Mouse (Mus musculus): Measurements from ENCODE around the gene Xcl1. TPM values are rescaled to one million over a fixed set of nuclear protein-coding genes. Genes with fewer than 3 reads are reported as not detected.
"Not testable (repeated sequence)": the region's sequence is repeated elsewhere in the genome, so short reads cannot be mapped to it uniquely, and the experiment has no call there.

Gene Xcl1
- total RNA-seq (2021) = not detected
- long read RNA-seq, experiment 1 = 0 reads
- long read RNA-seq, experiment 2 = 0 reads

DNA sequence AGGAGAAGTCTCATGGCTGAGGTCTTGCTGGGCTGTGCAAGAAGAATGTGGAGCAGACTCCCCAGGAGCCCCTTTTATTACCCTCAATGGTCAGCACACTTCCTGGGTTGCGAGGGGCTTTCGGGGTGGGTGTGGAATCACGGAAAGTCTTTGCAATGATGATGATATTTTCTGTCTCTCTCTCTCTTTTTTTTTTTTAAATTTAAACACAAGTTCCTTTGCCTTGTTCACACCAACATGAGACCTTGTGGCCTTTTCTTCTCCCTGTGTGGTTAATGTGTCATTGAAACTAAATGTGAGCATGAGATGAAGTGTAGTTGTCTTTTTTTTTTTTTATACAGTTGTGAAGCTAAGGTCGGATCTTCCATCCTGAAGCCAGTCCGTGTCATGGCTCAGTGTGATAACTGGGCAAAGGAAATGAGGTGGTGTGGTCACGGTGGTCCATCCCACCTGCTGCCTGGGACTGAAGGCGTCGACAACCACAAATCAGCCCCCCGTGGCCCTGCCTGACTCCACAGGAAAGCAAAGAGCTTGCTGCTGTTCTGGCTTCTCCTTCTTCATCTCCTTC, at the start of gene Xcl1:
TSS of gene Xcl1 (minus strand) at position 51 of the 568 bp plus-strand sequence.
- no peak for TF ChIP-seq CTCF (IDR thresholded peaks at IDR 0.05)
- no peak within 1 kb of the TSS for H3K27ac ChIP-seq
- intact Hi-C loops (cut with DNase I) = no loop called here
- no peak within 1 kb of the TSS for H3K4me3 ChIP-seq
- no peak for DNase-seq (ENCODE audit: extremely low spot score in 1 of 2, low spot score in 2 of 2)

- H3K4me3 ChIP-seq; DNase-seq (ENCODE audit: extremely low spot score in 1 of 2, low spot score in 2 of 2); intact Hi-C loops (cut with DNase I); H3K27ac ChIP-seq: not testable (repeated sequence)
Observed at GRCm38 (mm10) chr1:164984681-164985080, 49.4 kb upstream of the Xcl1 start.

- Histone ChIP-seq H3K4me3 (no peak overlapping the region), H3K27ac (no peak overlapping the region)
- intact Hi-C loops (cut with DNase I) = no loop called here
- no peak for TF ChIP-seq CTCF (IDR thresholded peaks at IDR 0.05)
- DNase-seq (ENCODE audit: extremely low spot score in 1 of 2, low spot score in 2 of 2) = no peak
Observed at GRCm38 (mm10) chr1:164977351-164977750, 42.0 kb upstream of the Xcl1 start.

DNA sequence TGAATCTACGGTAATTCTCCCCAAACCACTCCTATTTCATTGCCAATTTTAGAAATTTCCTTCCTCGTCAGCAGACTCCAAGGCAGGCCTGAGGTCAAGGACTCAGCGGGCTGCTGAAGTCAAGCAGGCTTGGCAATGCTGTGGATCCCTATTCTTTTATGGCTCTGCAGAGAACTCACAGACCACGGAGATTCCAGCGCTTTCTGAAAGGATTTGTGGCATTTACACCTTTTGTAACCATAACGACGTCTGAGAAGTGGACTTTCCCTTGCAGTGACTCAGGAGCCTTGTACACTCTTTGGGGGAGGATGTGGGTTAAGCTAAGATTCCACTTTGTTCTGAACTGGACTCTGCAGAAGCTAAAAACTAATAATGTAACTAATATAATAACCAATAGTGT, 40.4 kb upstream of the Xcl1 start:
- Histone ChIP-seq H3K4me3 (no peak overlapping the region), H3K27ac (no peak overlapping the region)
- TF ChIP-seq CTCF (IDR thresholded peaks at IDR 0.05) = no peak
- intact Hi-C loops (cut with DNase I) = no loop called here
- DNase-seq (ENCODE audit: extremely low spot score in 1 of 2, low spot score in 2 of 2) = no peak

DNA sequence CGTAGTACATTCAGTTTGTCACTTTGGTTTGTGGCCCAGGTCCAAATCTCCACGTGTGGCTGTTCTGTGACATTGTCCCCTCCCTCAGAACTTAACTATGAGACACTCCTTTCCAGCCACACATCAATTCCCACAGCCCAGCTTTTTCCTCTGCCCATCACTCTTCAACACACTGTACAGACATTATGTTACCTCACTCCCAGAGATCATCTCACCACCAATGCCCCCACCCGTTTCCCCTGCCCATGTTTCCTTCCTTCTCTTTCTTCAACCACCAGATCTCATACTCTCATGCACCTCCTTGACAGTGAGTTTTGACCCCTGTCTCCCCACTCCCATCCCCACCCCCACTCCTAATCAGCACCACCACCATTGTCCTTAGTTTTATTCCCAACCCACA, 39.9 kb upstream of the Xcl1 start:
- intact Hi-C loops (cut with DNase I) = no loop called here
- no peak for DNase-seq (ENCODE audit: extremely low spot score in 1 of 2, low spot score in 2 of 2)
- no peak for TF ChIP-seq CTCF (IDR thresholded peaks at IDR 0.05)

GRCm38 (mm10) chr1:164973790-164974189, 38.5 kb upstream of the Xcl1 start:
- no peak for TF ChIP-seq CTCF (IDR thresholded peaks at IDR 0.05)
- no peak overlapping the region for H3K4me3 ChIP-seq
- no peak for DNase-seq (ENCODE audit: extremely low spot score in 1 of 2, low spot score in 2 of 2)
- H3K27ac ChIP-seq = no peak overlapping the region
- intact Hi-C loops (cut with DNase I) = no loop called here

More for the DNA sequence above, 39.9 kb upstream of the Xcl1 start:
- Histone ChIP-seq H3K27ac (no peak overlapping the region), H3K4me3 (no peak overlapping the region)

GRCm38 (mm10) chr1:164973341-164973740, 38.0 kb upstream of the Xcl1 start:
- no peak for TF ChIP-seq CTCF (IDR thresholded peaks at IDR 0.05)
- DNase-seq (ENCODE audit: extremely low spot score in 1 of 2, low spot score in 2 of 2) = no peak
- intact Hi-C loops (cut with DNase I) = no loop called here
- Histone ChIP-seq H3K27ac (no peak overlapping the region), H3K4me3 (no peak overlapping the region)

GRCm38 (mm10) chr1:164972744-164973143, 37.4 kb upstream of the Xcl1 start:
- TF ChIP-seq CTCF (IDR thresholded peaks at IDR 0.05) = no peak
- H3K4me3 ChIP-seq = no peak overlapping the region
- intact Hi-C loops (cut with DNase I) = no loop called here
- DNase-seq (ENCODE audit: extremely low spot score in 1 of 2, low spot score in 2 of 2) = no peak
- no peak overlapping the region for H3K27ac ChIP-seq

DNA sequence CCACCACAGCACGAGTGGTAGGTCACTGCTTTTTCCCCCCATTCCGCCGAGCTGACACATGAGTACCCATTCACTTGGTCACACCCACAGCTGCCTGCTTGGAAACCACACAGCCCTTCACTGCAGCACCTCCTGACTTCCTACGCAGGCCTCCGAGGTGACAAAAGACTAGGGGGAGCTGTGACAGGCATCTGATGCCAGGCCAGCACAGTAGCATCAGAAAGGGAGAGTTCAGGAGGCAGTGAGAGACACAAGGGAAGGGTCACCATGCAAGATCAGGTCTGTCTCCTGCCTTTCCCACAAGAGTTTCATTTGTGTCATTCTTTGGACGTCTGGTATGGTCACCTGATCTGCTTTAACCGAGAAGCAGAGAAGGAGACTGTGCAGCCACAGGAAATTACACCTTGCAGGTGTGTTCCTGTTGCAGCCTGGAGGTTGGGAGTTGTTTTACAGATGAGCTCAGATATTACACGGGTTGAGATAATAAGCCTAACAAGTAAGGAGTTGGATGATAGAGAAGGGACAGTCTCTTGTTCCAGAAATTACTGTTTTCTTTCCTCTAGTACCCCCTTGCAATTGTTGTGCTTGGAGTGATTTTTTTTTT, 30.9 kb upstream of the Xcl1 start:
- H3K27ac ChIP-seq = no peak overlapping the region
- intact Hi-C loops (cut with DNase I) = no loop called here
- DNase-seq (ENCODE audit: extremely low spot score in 1 of 2, low spot score in 2 of 2) = no peak
- TF ChIP-seq CTCF (IDR thresholded peaks at IDR 0.05) = no peak
- H3K4me3 ChIP-seq = no peak overlapping the region

DNA sequence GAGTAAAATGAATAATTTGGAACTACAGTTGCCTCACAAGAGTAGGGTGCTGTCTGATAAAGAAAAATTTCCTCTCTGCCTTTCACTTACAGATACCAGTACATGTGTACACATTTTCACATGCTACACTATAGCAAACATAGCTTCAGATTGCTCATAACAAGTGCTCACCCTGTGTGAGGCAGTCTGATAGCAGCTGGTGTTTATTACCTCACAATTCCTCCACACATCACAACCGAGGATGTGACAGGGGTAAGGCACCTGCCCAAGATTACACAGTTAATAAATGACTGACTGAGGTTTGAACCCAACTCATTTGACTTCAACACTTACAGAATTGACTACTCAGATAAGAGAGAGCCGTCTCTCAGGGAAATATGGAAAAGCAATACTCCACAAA, 25.3 kb upstream of the Xcl1 start:
- Histone ChIP-seq H3K27ac (no peak overlapping the region), H3K4me3 (no peak overlapping the region)
- DNase-seq (ENCODE audit: extremely low spot score in 1 of 2, low spot score in 2 of 2) = no peak
- intact Hi-C loops (cut with DNase I) = no loop called here
- TF ChIP-seq CTCF (IDR thresholded peaks at IDR 0.05) = no peak

GRCm38 (mm10) chr1:164959787-164960385, 24.6 kb upstream of the Xcl1 start:
- no peak for TF ChIP-seq CTCF (IDR thresholded peaks at IDR 0.05)
- intact Hi-C loops (cut with DNase I) = no loop called here
- no peak overlapping the region for H3K27ac ChIP-seq
- no peak overlapping the region for H3K4me3 ChIP-seq
- DNase-seq (ENCODE audit: extremely low spot score in 1 of 2, low spot score in 2 of 2) = no peak

- intact Hi-C loops (cut with DNase I) = no loop called here
- no peak overlapping the region for H3K4me3 ChIP-seq
- no peak overlapping the region for H3K27ac ChIP-seq
- no peak for DNase-seq (ENCODE audit: extremely low spot score in 1 of 2, low spot score in 2 of 2)
- no peak for TF ChIP-seq CTCF (IDR thresholded peaks at IDR 0.05)
Observed at GRCm38 (mm10) chr1:164959160-164959559, 23.8 kb upstream of the Xcl1 start.

GRCm38 (mm10) chr1:164957974-164958373, 22.6 kb upstream of the Xcl1 start:
- intact Hi-C loops (cut with DNase I) = no loop called here
- Histone ChIP-seq H3K27ac (no peak overlapping the region), H3K4me3 (no peak overlapping the region)
- no peak for DNase-seq (ENCODE audit: extremely low spot score in 1 of 2, low spot score in 2 of 2)
- no peak; the same call in 1 of the 2 replicates for TF ChIP-seq CTCF (IDR thresholded peaks at IDR 0.05)
